Mouse (Mus musculus) embryonic fibroblast, embryonic 13.5 days (primary cell): ENCODE data around the gene Tmem208. TPM values are rescaled to one million over a fixed set of nuclear protein-coding genes. Genes with fewer than 3 reads are reported as not detected.

Source experiments
- H3K27ac ChIP-seq: 2 replicates; pipeline ENCODE4 v1.5.1; 2012; ENCODE audit warnings: low read length, control low read depth, inconsistent platforms; ENCODE audit not compliant: insufficient read depth
- H3K4me1 ChIP-seq: 2 replicates; pipeline ENCODE4 v1.6.1; 2011; ENCODE audit warnings: low read length; ENCODE audit not compliant: control insufficient read depth, insufficient read depth
- H3K4me3 ChIP-seq: 2 replicates; pipeline ENCODE4 v1.5.1; 2011; ENCODE audit warnings: mild to moderate bottlenecking, control low read depth, low read length; ENCODE audit not compliant: insufficient read depth
- CTCF ChIP-seq: IDR thresholded peaks from 2 replicates; pipeline ENCODE4 v1.5.1; 2011; ENCODE audit warnings: mild to moderate bottlenecking, control low read depth, low read length, moderate library complexity, borderline replicate concordance; ENCODE audit not compliant: insufficient read depth
- POLR2A ChIP-seq: IDR thresholded peaks from 2 replicates; pipeline ENCODE4 v1.6.1; 2011; ENCODE audit warnings: low read depth, mild to moderate bottlenecking, control low read depth, low read length, moderate library complexity
- polyA plus RNA-seq: library from polyadenylated mRNA; stranded (reverse); fragments of >200 nt; gene quantifications from 2 replicates; pipeline ENCODE4 v1.2.4, GENCODE M21; 2011; ENCODE audit warnings: low read depth; ENCODE audit not compliant: missing spikeins, insufficient read length

Tmem208 gene
- polyA plus RNA-seq, 1 experiment = 69.1 TPM

DNA sequence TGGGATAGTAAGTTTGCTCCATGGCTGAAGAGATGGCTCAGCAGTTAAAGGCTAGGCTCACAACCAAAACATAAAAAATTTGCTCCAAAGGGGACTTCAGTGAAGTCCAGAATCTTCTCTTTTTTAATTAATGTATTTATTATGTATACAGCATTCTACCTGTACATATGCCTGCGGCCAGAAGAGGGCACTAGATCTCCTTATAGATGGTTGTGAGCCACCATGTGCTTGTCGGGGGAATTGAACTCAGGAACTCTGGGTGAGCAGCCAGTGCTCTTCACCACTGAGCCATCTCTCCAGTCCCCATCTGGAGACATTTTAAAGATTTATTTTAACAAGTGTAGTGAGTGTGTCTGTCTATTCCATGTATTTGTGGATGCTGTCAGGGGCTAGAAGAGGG lies 41.0 kb downstream of the Tmem208 start:
- no peak overlapping the region for H3K4me3 ChIP-seq
- H3K4me1 ChIP-seq = peaks cover 3% of the 10 kb centered on the region; the same call in 1 of the 2 replicates
- TF ChIP-seq POLR2A = no peak
- no peak overlapping the region for H3K27ac ChIP-seq

- TF ChIP-seq CTCF (no peak), POLR2A (no peak)
- peaks cover 10% of the 10 kb centered on the region for H3K4me1 ChIP-seq
- H3K4me3 ChIP-seq = no peak overlapping the region
- H3K27ac ChIP-seq = peak overlapping the region; percentile 80
Measured at GRCm38 (mm10) chr8:105372473-105372872, 46.3 kb downstream of the Tmem208 start.

DNA sequence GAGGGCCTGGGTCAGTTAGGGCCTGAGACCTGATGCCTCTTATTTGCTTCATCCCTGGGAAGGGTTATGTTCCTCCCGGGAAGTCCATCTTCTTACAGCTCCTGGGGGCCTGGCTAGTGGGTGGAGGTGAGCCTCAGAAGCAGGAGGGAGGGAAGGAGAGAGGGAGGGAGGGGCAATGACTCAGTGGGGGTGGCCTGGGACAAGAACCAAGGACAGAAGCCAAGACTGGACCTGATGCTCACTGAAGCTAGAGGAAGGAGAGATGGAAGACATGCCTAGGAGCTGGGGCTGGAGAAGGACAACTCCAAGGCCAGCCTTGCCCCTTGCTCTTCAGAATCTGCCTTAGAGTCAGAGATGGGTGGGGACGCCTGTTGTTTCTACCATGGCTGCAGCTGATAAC lies 46.9 kb downstream of the Tmem208 start, which contains the start of gene Plekhg4:
TSS of gene Plekhg4 (plus strand) at position 243 of the 400 bp plus-strand sequence.
- H3K4me3 ChIP-seq = no peak within 1 kb of the TSS
- TF ChIP-seq CTCF (no peak), POLR2A (no peak; the same call in 1 of the 2 replicates)
- peak within 1 kb of the TSS; percentile 80 for H3K27ac ChIP-seq
- peaks cover 10% of the 10 kb centered on the region for H3K4me1 ChIP-seq

GRCm38 (mm10) chr8:105374513-105374966 lies 48.4 kb downstream of the Tmem208 start:
- TF ChIP-seq POLR2A = no peak
- TF ChIP-seq CTCF = 0 out of 2 replicates have a peak, but pooled peaks have one; percentile 11
- Histone ChIP-seq H3K27ac (no peak overlapping the region), H3K4me1 (peaks cover 10% of the 10 kb centered on the region), H3K4me3 (no peak overlapping the region)

DNA sequence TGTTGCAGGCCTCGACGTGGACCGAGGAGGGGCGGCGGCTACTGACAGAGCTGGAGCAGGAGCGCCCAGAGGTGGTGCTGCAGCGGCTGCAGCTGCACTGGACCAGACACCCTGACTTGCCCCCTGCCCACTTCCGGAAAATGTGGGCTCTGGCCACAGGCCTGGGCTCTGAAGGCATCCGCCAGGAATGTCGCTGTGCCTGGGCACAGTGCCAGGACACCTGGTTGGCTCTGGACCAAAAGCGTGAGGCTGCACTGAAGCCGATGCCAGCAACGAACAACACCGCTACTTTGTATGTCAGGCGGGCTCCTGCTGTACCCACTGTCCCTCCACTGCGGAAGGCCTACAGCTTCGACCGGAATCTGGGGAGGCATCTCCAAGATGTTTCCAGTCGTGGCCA lies 52.5 kb downstream of the Tmem208 start:
- no peaks in the 10 kb centered on the region for H3K4me1 ChIP-seq
- no peak overlapping the region for H3K4me3 ChIP-seq
- H3K27ac ChIP-seq = no peak overlapping the region
- TF ChIP-seq CTCF (no peak), POLR2A (no peak)

GRCm38 (mm10) chr8:105380308-105380707 lies 54.2 kb downstream of the Tmem208 start:
- no peak overlapping the region for H3K27ac ChIP-seq
- no peak for TF ChIP-seq POLR2A
- TF ChIP-seq CTCF = no peak
- H3K4me1 ChIP-seq = no peaks in the 10 kb centered on the region
- H3K4me3 ChIP-seq = no peak overlapping the region

GRCm38 (mm10) chr8:105384070-105384469 lies 57.9 kb downstream of the Tmem208 start:
- H3K4me1 ChIP-seq = peaks cover 9% of the 10 kb centered on the region
- no peak overlapping the region for H3K27ac ChIP-seq
- no peak overlapping the region for H3K4me3 ChIP-seq
- TF ChIP-seq CTCF (no peak), POLR2A (no peak)

Other genes starting within 250 kb of the Tmem208 start
- not detected in 2 replicates for gene Ces3b, start 242.6 kb upstream of the Tmem208 start, polyA plus RNA-seq
- gene Ces4a, start 194.6 kb upstream of the Tmem208 start, polyA plus RNA-seq = not detected in 2 replicates
- gene Cbfb, start 155.7 kb upstream of the Tmem208 start, polyA plus RNA-seq = 111 and 145 TPM in 2 replicates
- 19.5 and 24.7 TPM in 2 replicates for gene D230025D16Rik, start 101.2 kb upstream of the Tmem208 start, polyA plus RNA-seq
- gene B3gnt9, start 71.2 kb upstream of the Tmem208 start, polyA plus RNA-seq = 25.8 and 33.2 TPM in 2 replicates
- gene Tradd, start 61.7 kb upstream of the Tmem208 start, polyA plus RNA-seq = 12.5 and 15.0 TPM in 2 replicates
- 3.9 and 4.3 TPM in 2 replicates for gene Fbxl8, start 61.7 kb upstream of the Tmem208 start, polyA plus RNA-seq
- 1.2 and 1.7 TPM in 2 replicates for gene Hsf4, start 56.6 kb upstream of the Tmem208 start, polyA plus RNA-seq
- 3.0 and 3.4 TPM in 2 replicates for gene Nol3, start 50.2 kb upstream of the Tmem208 start, polyA plus RNA-seq
- 5.2 and 6.2 TPM in 2 replicates for gene 4931428F04Rik, start 36.5 kb upstream of the Tmem208 start, polyA plus RNA-seq
- 0.55 TPM in 1 of 2 replicates, not detected in the other for gene Exoc3l, start 30.3 kb upstream of the Tmem208 start, polyA plus RNA-seq
- 42.6 and 43.9 TPM in 2 replicates for gene E2f4, start 28.7 kb upstream of the Tmem208 start, polyA plus RNA-seq
- gene Elmo3, start 20.8 kb upstream of the Tmem208 start, polyA plus RNA-seq = 1.6 and 2.5 TPM in 2 replicates
- 1.2 and 1.6 TPM in 2 replicates for gene Lrrc29, start 76 bp upstream of the Tmem208 start, polyA plus RNA-seq
- gene Fhod1, start 21.6 kb downstream of the Tmem208 start, polyA plus RNA-seq = 16.0 and 22.6 TPM in 2 replicates
- 8.9 and 10.3 TPM in 2 replicates for gene Slc9a5, start 22.5 kb downstream of the Tmem208 start, polyA plus RNA-seq
- 3.7 and 3.9 TPM in 2 replicates for gene Plekhg4, start 46.9 kb downstream of the Tmem208 start, polyA plus RNA-seq
- not detected in 2 replicates for gene Kctd19, start 87.1 kb downstream of the Tmem208 start, polyA plus RNA-seq
- not detected in 2 replicates for gene Lrrc36, start 87.2 kb downstream of the Tmem208 start, polyA plus RNA-seq
- 8.5 and 10.0 TPM in 2 replicates for gene Tppp3, start 145.2 kb downstream of the Tmem208 start, polyA plus RNA-seq
- 21.5 and 24.7 TPM in 2 replicates for gene Zdhhc1, start 170.5 kb downstream of the Tmem208 start, polyA plus RNA-seq
- gene Hsd11b2, start 192.4 kb downstream of the Tmem208 start, polyA plus RNA-seq = 0.28 and 0.35 TPM in 2 replicates
- gene Atp6v0d1, start 239.7 kb downstream of the Tmem208 start, polyA plus RNA-seq = 134 and 138 TPM in 2 replicates